Mouse (Mus musculus): Measurements from ENCODE around the gene Gm20661. TPM values are rescaled to one million over a fixed set of nuclear protein-coding genes. Genes with fewer than 3 reads are reported as not detected.
A peak's percentile ranks its signal among the peaks of the same experiment; 100 is the strongest.

Gene Gm20661
- 6.4 and 6.9 TPM in 2 replicates for polyA plus RNA-seq (2015; fragmentation: Nextera tagmentation; extraction: Ambion mirVana)

DNA sequence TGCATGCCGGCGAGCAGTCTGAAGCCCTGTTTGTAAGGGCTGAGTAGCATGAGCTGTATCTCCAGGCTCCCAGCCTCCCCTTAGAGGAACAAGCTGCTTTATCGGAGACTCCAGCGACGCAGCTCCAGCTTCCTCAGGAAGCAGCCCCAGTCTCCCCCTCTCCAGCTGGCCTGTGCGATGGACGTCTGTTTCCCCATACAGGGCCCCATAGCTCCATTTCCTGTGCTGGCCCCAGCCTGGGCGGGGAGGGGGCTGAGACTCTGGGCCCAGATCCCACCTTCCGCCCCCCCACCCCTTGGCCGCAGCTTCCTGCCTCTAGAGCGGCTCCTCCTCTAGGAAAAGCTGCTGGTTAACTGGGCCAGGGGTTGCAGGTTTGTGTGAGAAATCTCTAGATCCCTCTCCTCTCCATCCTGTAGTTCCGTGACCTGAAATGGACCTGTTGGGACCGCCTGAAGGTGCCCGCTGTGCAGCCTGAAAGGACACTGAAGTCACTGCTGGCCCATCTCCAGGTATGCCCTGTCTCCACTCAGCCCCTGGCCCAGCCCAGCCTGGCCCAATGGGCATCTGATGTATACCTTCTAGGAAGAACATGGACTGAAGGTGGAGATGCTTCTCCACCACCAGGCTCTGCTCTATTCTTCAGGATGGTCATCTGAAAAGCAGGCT lies at the start of gene Gm20661:
Gene Gm20661 (plus strand): TSS at position 378 of the 666 bp plus-strand sequence.
- no peaks in the 10 kb centered on the region for H3K36me3 ChIP-seq
- no peaks in the 10 kb centered on the region for H3K9me3 ChIP-seq (replicated peaks)
- H3K27me3 ChIP-seq: no peaks in the 10 kb centered on the region
- peak; percentile 78 for ATAC-seq (ENCODE audit: insufficient number of reproducible peaks, low FRiP score, low TSS enrichment, low read depth)
- H3K4me3 ChIP-seq (replicated peaks): peak within 1 kb of the TSS; percentile 84
- H3K9ac ChIP-seq: peak within 1 kb of the TSS; percentile 61
- 22% methylated on average over 14 of the region's 14 CpGs for WGBS
- H3K4me1 ChIP-seq: peaks cover 60% of the 10 kb centered on the region
- peak within 1 kb of the TSS; percentile 80 for H3K4me2 ChIP-seq (replicated peaks)
- peak within 1 kb of the TSS; percentile 98 for H3K27ac ChIP-seq (replicated peaks)

DNA sequence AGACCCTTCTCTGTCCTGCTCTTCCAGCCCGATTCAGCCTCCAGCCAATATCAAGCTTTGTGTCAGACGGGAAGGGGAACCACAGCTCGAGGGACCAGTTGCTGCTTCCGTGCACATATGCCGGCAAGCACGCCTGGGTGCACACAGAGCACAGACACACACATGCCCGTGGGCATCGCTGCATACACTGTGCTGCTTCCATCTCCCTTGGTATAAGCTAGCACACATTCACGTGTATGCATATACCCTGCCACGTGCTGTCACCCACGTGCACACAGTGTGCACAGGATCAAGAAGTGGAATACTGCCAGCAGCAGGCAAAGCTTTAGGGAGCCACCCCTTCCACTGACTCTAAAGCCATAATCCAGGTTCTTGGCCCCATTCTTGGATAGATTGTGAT lies 48.7 kb upstream of the Gm20661 start:
- Histone ChIP-seq H3K4me3 (replicated peaks) (no peak overlapping the region), H3K9me3 (replicated peaks) (no peaks in the 10 kb centered on the region), H3K36me3 (no peaks in the 10 kb centered on the region), H3K4me1 (peaks cover 17% of the 10 kb centered on the region), H3K9ac (no peak overlapping the region), H3K27ac (replicated peaks) (no peak overlapping the region), H3K27me3 (peaks cover 14% of the 10 kb centered on the region; the same call in 1 of the 2 replicates), H3K4me2 (replicated peaks) (no peak overlapping the region)
- WGBS: 85% methylated on average over 11 of the region's 11 CpGs
- ATAC-seq (ENCODE audit: insufficient number of reproducible peaks, low FRiP score, low TSS enrichment, low read depth): no peak

DNA sequence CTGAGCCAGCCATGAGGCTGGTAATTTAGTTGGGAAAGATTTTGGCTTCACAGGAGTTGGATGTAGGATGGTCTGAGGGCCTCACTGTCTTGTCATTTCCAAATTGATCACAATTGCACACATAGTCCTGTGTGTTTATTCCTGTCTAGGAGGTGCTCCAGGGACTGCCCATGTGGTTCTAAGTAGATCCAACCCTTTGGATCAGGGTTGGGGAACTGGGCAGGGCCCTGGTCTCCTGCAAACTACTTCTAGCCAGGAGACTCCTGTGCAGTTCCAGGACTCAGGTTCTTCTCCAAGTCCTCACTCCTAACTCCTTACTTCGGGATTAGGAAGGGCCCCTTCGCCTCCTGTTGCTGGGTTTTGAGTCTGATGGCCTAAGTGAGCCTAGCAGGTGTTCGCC lies 47.5 kb upstream of the Gm20661 start, which contains the start of gene Camkv:
Gene Camkv (plus strand): TSS at position 301 of the 400 bp plus-strand sequence.
- Histone ChIP-seq H3K27ac (replicated peaks) (no peak within 1 kb of the TSS), H3K27me3 (peaks cover 14% of the 10 kb centered on the region; the same call in 1 of the 2 replicates), H3K9me3 (replicated peaks) (no peaks in the 10 kb centered on the region), H3K9ac (peak within 1 kb of the TSS; percentile 26; the same call in 1 of the 2 replicates), H3K36me3 (no peaks in the 10 kb centered on the region), H3K4me2 (replicated peaks) (peak within 1 kb of the TSS; percentile 89), H3K4me1 (peaks cover 17% of the 10 kb centered on the region), H3K4me3 (replicated peaks) (peak within 1 kb of the TSS; percentile 47)
- no peak for ATAC-seq (ENCODE audit: insufficient number of reproducible peaks, low FRiP score, low TSS enrichment, low read depth)
- 5% methylated on average over 3 of the region's 3 CpGs for WGBS

DNA sequence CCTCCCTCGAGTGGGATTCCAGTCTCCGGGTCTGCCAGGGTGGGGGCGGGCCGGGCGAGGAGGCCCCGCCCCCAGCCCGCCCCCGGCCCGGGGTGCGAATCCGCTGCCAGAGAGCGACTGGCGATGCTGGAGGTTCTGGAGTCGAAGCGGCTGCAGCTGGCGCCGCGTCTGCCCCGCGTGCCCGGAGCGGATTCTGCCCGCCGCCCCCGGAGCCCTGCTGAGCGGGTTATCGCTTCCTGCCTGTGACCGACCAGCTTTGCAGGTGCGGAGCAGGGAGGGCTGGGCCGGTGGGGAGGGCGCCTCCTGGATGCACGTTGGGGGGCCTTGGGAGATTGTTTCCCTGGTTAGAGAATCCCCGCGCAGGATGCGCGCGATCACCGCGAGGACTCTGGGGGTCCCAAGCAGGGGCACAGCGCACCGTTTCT lies 47.1 kb upstream of the Gm20661 start:
- peaks cover 14% of the 10 kb centered on the region; the same call in 1 of the 2 replicates for H3K27me3 ChIP-seq
- no peaks in the 10 kb centered on the region for H3K36me3 ChIP-seq
- peak overlapping the region; percentile 26; the same call in 1 of the 2 replicates for H3K9ac ChIP-seq
- ATAC-seq (ENCODE audit: insufficient number of reproducible peaks, low FRiP score, low TSS enrichment, low read depth): 0 out of 2 replicates have a peak, but pooled peaks have one; percentile 4
- peak overlapping the region; percentile 47 for H3K4me3 ChIP-seq (replicated peaks)
- no peaks in the 10 kb centered on the region for H3K9me3 ChIP-seq (replicated peaks)
- H3K4me2 ChIP-seq (replicated peaks): peak overlapping the region; percentile 89
- H3K27ac ChIP-seq (replicated peaks): no peak overlapping the region
- under 1% methylated on average over 41 of the region's 41 CpGs for WGBS
- peaks cover 17% of the 10 kb centered on the region for H3K4me1 ChIP-seq

DNA sequence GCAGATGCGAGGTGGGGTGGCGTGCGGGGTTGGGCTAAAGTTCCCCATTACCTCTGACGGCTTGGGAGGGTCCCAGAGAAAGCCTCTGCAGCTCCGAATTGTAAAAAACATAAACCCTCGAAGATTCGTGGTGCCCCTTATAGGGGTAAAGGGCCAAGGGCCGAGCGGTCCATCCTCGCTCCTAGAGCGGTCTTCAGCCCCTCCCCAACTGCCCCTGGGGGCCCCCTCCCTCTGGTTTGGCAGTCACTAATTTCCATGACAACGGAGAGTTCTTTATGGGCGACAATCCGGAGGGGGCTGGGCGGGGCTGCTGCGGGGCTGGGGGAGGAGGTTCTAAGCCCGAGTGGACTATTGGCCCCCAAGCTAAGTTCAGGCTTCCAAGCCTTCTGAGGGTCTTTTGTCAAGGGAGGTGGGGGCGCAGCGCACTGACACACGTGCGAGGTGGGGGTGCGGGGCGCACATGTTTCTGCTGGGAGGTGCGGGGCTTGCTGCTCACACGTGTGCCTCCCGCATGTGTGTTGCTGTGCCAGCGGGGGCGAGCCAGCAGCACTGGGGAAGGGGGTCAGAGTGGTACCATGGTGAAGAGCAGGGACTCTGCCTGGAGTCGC lies 46.5 kb upstream of the Gm20661 start:
- peak overlapping the region; percentile 89 for H3K4me2 ChIP-seq (replicated peaks)
- H3K27me3 ChIP-seq: peaks cover 14% of the 10 kb centered on the region; the same call in 1 of the 2 replicates
- no peak overlapping the region for H3K27ac ChIP-seq (replicated peaks)
- H3K4me1 ChIP-seq: peaks cover 17% of the 10 kb centered on the region
- peak; percentile 51 for ATAC-seq (ENCODE audit: insufficient number of reproducible peaks, low FRiP score, low TSS enrichment, low read depth)
- no peaks in the 10 kb centered on the region for H3K36me3 ChIP-seq
- peak overlapping the region; percentile 47 for H3K4me3 ChIP-seq (replicated peaks)
- no peaks in the 10 kb centered on the region for H3K9me3 ChIP-seq (replicated peaks)
- peak overlapping the region; percentile 26; the same call in 1 of the 2 replicates for H3K9ac ChIP-seq
- WGBS: 2% methylated on average over 29 of the region's 29 CpGs

DNA sequence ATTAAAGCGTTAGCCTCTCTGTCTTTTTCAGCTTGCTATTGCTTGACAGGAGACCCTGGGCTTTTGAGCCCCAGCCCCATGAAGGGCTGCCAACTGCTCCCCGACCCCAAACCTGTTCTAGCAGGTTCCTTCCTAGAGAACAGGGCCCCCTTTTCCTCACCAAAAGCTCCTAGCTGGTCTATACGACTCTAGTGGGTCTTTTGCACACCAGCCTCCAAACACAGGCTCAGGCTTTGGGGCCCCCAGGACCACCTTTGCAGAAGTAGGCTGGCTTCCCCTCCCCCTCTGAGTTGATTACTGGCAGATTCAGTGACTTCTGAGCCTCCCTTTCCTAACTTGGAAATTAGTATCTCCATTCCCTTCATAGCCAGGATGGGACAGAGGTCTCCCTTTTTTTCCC lies 46.0 kb upstream of the Gm20661 start:
- ATAC-seq (ENCODE audit: insufficient number of reproducible peaks, low FRiP score, low TSS enrichment, low read depth): no peak
- peak overlapping the region; percentile 47 for H3K4me3 ChIP-seq (replicated peaks)
- no peaks in the 10 kb centered on the region for H3K36me3 ChIP-seq
- H3K27me3 ChIP-seq: peaks cover 14% of the 10 kb centered on the region; the same call in 1 of the 2 replicates
- H3K27ac ChIP-seq (replicated peaks): no peak overlapping the region
- peak overlapping the region; percentile 89 for H3K4me2 ChIP-seq (replicated peaks)
- H3K4me1 ChIP-seq: peaks cover 17% of the 10 kb centered on the region
- WGBS: 13% methylated on average over 3 of the region's 3 CpGs
- H3K9me3 ChIP-seq (replicated peaks): no peaks in the 10 kb centered on the region
- H3K9ac ChIP-seq: no peak overlapping the region

DNA sequence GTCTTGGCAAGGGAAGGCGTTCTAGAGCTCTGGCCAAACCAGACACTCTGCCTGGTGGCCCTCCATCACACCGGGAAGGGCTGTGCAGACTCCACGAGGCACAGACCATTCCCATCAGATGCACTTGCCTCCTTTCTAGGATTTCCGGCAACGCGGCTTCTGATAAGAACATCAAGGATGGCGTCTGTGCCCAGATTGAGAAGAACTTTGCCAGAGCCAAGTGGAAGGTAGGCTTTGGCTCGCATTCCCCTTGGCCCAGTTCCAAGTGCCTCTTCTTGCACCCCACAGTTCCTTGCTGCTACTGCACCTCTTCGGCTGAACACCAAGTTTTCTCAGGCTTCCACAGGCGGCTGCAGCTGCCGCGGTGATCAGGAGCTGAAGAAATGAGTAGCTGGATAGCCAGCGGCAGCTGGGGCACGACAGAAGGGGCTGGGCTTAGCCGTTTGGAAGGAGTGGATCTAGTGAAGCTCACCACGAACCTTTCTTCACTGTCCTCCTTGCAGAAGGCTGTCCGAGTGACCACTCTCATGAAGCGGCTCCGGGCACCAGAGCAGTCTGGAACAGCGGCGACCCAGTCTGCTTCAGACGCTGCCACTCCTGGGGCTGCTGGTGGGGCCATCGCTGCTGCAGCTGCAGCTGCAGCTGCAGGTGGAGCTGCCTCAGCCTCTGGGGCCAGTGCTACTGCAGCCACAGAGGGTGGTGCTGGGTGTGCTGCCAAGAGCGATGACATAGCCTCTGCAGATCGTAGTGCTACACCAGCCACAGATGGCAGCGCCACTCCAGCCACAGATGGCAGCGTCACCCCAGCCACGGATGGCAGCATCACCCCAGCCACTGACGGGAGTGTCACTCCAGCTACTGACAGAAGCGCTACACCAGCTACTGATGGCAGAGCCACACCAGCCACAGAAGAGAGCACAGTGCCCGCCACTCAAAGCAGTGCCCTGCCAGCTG lies 35.3 kb upstream of the Gm20661 start:
- Histone ChIP-seq H3K27me3 (no peaks in the 10 kb centered on the region), H3K27ac (replicated peaks) (no peak overlapping the region), H3K4me1 (peaks cover 27% of the 10 kb centered on the region), H3K9me3 (replicated peaks) (no peaks in the 10 kb centered on the region), H3K9ac (no peak overlapping the region), H3K36me3 (no peaks in the 10 kb centered on the region), H3K4me2 (replicated peaks) (no peak overlapping the region), H3K4me3 (replicated peaks) (no peak overlapping the region)
- WGBS: 85% methylated on average over 31 of the region's 31 CpGs
- ATAC-seq (ENCODE audit: insufficient number of reproducible peaks, low FRiP score, low TSS enrichment, low read depth): no peak

DNA sequence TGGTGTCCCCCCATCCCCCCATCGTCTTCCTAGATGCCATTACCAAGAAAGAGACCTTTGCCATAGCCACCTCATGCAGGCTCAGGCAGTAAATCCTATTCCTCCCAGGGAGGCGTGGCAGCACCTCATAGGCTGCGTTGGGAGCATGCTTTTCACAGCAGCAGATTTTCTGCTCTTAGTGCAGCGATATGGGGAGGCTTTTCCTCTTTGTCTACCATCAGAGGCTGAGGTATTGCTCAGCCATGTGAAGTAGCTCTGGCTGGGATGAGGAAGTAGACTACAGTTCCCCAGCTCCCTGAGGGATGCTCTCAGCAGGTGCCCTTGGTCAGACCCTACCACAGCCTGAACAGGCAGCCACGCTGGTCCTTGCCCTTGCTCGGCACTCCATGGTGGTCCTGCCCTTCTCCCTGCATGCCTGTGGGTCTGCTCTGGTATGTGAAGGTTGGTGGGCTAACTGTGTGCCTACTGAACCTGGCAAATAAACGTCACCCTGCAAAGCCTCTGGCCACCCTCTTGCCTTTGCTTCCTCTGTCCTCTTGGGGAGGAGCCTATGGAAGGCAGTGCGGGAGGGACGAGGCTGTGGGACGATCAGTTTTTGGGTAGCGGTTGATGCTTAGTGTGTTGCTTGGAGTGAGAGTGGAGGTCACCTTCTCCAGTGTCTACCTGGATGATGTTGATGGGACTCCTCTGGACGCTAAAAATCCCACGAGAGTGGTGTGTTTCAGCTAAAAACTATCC lies 33.5 kb upstream of the Gm20661 start:
- H3K4me2 ChIP-seq (replicated peaks): no peak overlapping the region
- H3K36me3 ChIP-seq: no peaks in the 10 kb centered on the region
- peaks cover 20% of the 10 kb centered on the region for H3K4me1 ChIP-seq
- H3K27ac ChIP-seq (replicated peaks): no peak overlapping the region
- no peak overlapping the region for H3K9ac ChIP-seq
- WGBS: 77% methylated on average over 13 of the region's 13 CpGs
- H3K27me3 ChIP-seq: no peaks in the 10 kb centered on the region
- no peak for ATAC-seq (ENCODE audit: insufficient number of reproducible peaks, low FRiP score, low TSS enrichment, low read depth)
- no peak overlapping the region for H3K4me3 ChIP-seq (replicated peaks)
- H3K9me3 ChIP-seq (replicated peaks): no peaks in the 10 kb centered on the region

- peak within 1 kb of the TSS; percentile 82 for H3K27ac ChIP-seq (replicated peaks)
- H3K27me3 ChIP-seq: no peaks in the 10 kb centered on the region
- no peak for ATAC-seq (ENCODE audit: insufficient number of reproducible peaks, low FRiP score, low TSS enrichment, low read depth)
- peak within 1 kb of the TSS; percentile 43 for H3K9ac ChIP-seq
- H3K4me2 ChIP-seq (replicated peaks): peak within 1 kb of the TSS; percentile 81
- WGBS: 82% methylated on average over 10 of the region's 10 CpGs
- no peaks in the 10 kb centered on the region for H3K36me3 ChIP-seq
- H3K9me3 ChIP-seq (replicated peaks): no peaks in the 10 kb centered on the region
- peak within 1 kb of the TSS; percentile 69 for H3K4me3 ChIP-seq (replicated peaks)
- peaks cover 20% of the 10 kb centered on the region for H3K4me1 ChIP-seq
Observed at GRCm38 (mm10) chr9:107949922-107950235, 33.0 kb upstream of the Gm20661 start, which contains the start of gene Traip. TSS of gene Traip (plus strand) at chr9:107950136.

All from embryonic facial prominence, embryonic 15.5 days (tissue).